Mouse (Mus musculus) MEL (cell line): ENCODE data around the gene Apbb2.

Source experiments
- CHD2 ChIP-seq: IDR thresholded peaks from 2 replicates; pipeline ENCODE4 v1.6.1; 2011; ENCODE audit warnings: low read length, improper control_type of control experiment
- CTCF ChIP-seq, 3 experiments: IDR thresholded peaks in 2 of 3; conservative IDR thresholded peaks in 1 of 3; 2 replicates each; pipeline ENCODE4 v1.5.1; 2011 to 2012; ENCODE audit warnings: low read length in 3 of 3, low read depth in 2 of 3, mild to moderate bottlenecking in 2 of 3, improper control_type of control experiment in 1 of 3, inconsistent platforms in 1 of 3, mixed read lengths in 1 of 3, moderate library complexity in 1 of 3; ENCODE audit not compliant: control insufficient read depth in 1 of 3, insufficient read depth in 1 of 3, poor library complexity in 1 of 3, severe bottlenecking in 1 of 3
- EP300 ChIP-seq, 2 experiments: IDR thresholded peaks; 2 replicates each; pipeline ENCODE4 v1.6.1; 2011; ENCODE audit warnings: improper control_type of control experiment in 2 of 2, low read length in 2 of 2, low read depth in 1 of 2, mild to moderate bottlenecking in 1 of 2
- GATA1 ChIP-seq: IDR thresholded peaks from 2 replicates; pipeline ENCODE4 v1.6.1; 2011; ENCODE audit warnings: low read depth, low read length, improper control_type of control experiment
- MEF2A ChIP-seq: IDR thresholded peaks from 2 replicates; pipeline ENCODE4 v1.6.1; 2014; ENCODE audit warnings: low read depth, mild to moderate bottlenecking, inconsistent platforms, low read length, improper control_type of control experiment; ENCODE audit not compliant: poor library complexity, insufficient replicate concordance, severe bottlenecking; ENCODE audit errors: extremely low read depth
- MYC ChIP-seq: IDR thresholded peaks from 2 replicates; pipeline ENCODE4 v1.6.1; 2011; ENCODE audit warnings: low read depth, mild to moderate bottlenecking, low read length, improper control_type of control experiment, moderate library complexity
- POLR2A ChIP-seq, 2 experiments: IDR thresholded peaks; 2 replicates each; pipeline ENCODE4 v1.6.1; 2011 to 2012; ENCODE audit warnings: low read length in 2 of 2, mild to moderate bottlenecking in 2 of 2, control low read depth in 1 of 2, improper control_type of control experiment in 1 of 2, low read depth in 1 of 2, moderate library complexity in 1 of 2; ENCODE audit not compliant: control insufficient read depth in 1 of 2, insufficient read depth in 1 of 2, poor library complexity in 1 of 2

GRCm38 (mm10) chr5:66360739-66361138 is 257.8 kb downstream of the Apbb2 start:
- TF ChIP-seq EP300 (IDR thresholded peaks at IDR 0.05; ENCODE audit: low read depth in 1 of 2, low read length in 2 of 2) (no peak), MEF2A (no peak), CHD2 (no peak), CTCF (IDR thresholded peaks at IDR 0.05 in 2 of 3, conservative IDR thresholded peaks at IDR 0.05 in 1 of 3; ENCODE audit: control insufficient read depth in 1 of 3, insufficient read depth in 1 of 3, low read depth in 2 of 3, low read length in 3 of 3, poor library complexity in 1 of 3, severe bottlenecking in 1 of 3) (no peak), POLR2A (IDR thresholded peaks at IDR 0.05; ENCODE audit: control insufficient read depth in 1 of 2, insufficient read depth in 1 of 2, low read depth in 1 of 2, low read length in 2 of 2, poor library complexity in 1 of 2) (no peak), GATA1 (no peak), MYC (no peak)
